Mouse (Mus musculus): ENCODE results near the gene Chrna9.
"Not testable (repeated sequence)": the region's sequence is repeated elsewhere in the genome, so short reads cannot be mapped to it uniquely, and the experiment has no call there.

Gene Chrna9

GRCm38 (mm10) chr5:65956144-65957008, 21.7 kb downstream of the Chrna9 start:
- DNase-seq (ENCODE audit: low spot score in 2 of 2): no peak

GRCm38 (mm10) chr5:65958597-65958996, 23.9 kb downstream of the Chrna9 start:
- DNase-seq (ENCODE audit: low spot score in 2 of 2): peak; percentile 42 to 78

GRCm38 (mm10) chr5:65959893-65960596, 25.3 kb downstream of the Chrna9 start:
- peak in 1 of 2 experiments; percentile 47 for DNase-seq (ENCODE audit: low spot score in 2 of 2)

- peak in 1 of 2 experiments; percentile 52 for DNase-seq (ENCODE audit: low spot score in 2 of 2)
These were observed 25.9 kb downstream of the Chrna9 start for GRCm38 (mm10) chr5:65960597-65960950.

GRCm38 (mm10) chr5:65963291-65963690, 28.6 kb downstream of the Chrna9 start:
- DNase-seq (ENCODE audit: low spot score in 2 of 2): no peak

- no peak for DNase-seq (ENCODE audit: low spot score in 2 of 2)
These were observed 31.1 kb downstream of the Chrna9 start for GRCm38 (mm10) chr5:65965771-65966279.

GRCm38 (mm10) chr5:65967091-65967490, 32.4 kb downstream of the Chrna9 start:
- DNase-seq (ENCODE audit: low spot score in 2 of 2): no peak

GRCm38 (mm10) chr5:65968004-65968403, 33.3 kb downstream of the Chrna9 start:
- DNase-seq (ENCODE audit: low spot score in 2 of 2): no peak

GRCm38 (mm10) chr5:65973189-65973588, 38.5 kb downstream of the Chrna9 start:
- DNase-seq (ENCODE audit: low spot score in 2 of 2): no peak

GRCm38 (mm10) chr5:65975731-65976130, 41.0 kb downstream of the Chrna9 start:
- no peak for DNase-seq (ENCODE audit: low spot score in 2 of 2)

GRCm38 (mm10) chr5:65986426-65986825, 51.7 kb downstream of the Chrna9 start:
- DNase-seq (ENCODE audit: low spot score in 2 of 2): no peak

- not testable (repeated sequence) for DNase-seq (ENCODE audit: low spot score in 2 of 2)
These were observed 52.3 kb downstream of the Chrna9 start for GRCm38 (mm10) chr5:65987004-65987403.

- no peak for DNase-seq (ENCODE audit: low spot score in 2 of 2)
These were observed 56.5 kb downstream of the Chrna9 start for GRCm38 (mm10) chr5:65991191-65991590.

GRCm38 (mm10) chr5:65994643-65995042, 59.9 kb downstream of the Chrna9 start:
- DNase-seq (ENCODE audit: low spot score in 2 of 2): no peak

- no peak for DNase-seq (ENCODE audit: low spot score in 2 of 2)
These were observed 63.1 kb downstream of the Chrna9 start for GRCm38 (mm10) chr5:65997813-65998212.

GRCm38 (mm10) chr5:65999106-65999505, 64.4 kb downstream of the Chrna9 start:
- no peak for DNase-seq (ENCODE audit: low spot score in 2 of 2)

- no peak for DNase-seq (ENCODE audit: low spot score in 2 of 2)
These were observed 65.4 kb downstream of the Chrna9 start for GRCm38 (mm10) chr5:66000074-66000473.

- no peak for DNase-seq (ENCODE audit: low spot score in 2 of 2)
These were observed 65.9 kb downstream of the Chrna9 start for GRCm38 (mm10) chr5:66000567-66001125.

- no peak for DNase-seq (ENCODE audit: low spot score in 2 of 2)
These were observed 66.5 kb downstream of the Chrna9 start for GRCm38 (mm10) chr5:66001232-66001631.

- DNase-seq (ENCODE audit: low spot score in 2 of 2): no peak
These were observed 69.6 kb downstream of the Chrna9 start, which contains the start of gene 9130230L23Rik for GRCm38 (mm10) chr5:66004134-66004925. 9130230L23Rik (minus strand) TSS chr5:66004285.

GRCm38 (mm10) chr5:66005041-66005678, 70.4 kb downstream of the Chrna9 start:
- no peak for DNase-seq (ENCODE audit: low spot score in 2 of 2)
